Mouse (Mus musculus): ENCODE results near the gene Cotl1. TPM values are rescaled to one million over a fixed set of nuclear protein-coding genes. Genes with fewer than 3 reads are reported as not detected.
A peak's percentile ranks its signal among the peaks of the same experiment; 100 is the strongest.

Cotl1 gene
- polyA plus RNA-seq, 1 experiment = 606 TPM

GRCm38 (mm10) chr8:119834676-119835075, 5.7 kb downstream of the Cotl1 start:
- H3K4me1 ChIP-seq (ENCODE audit: control insufficient read depth, insufficient read depth, insufficient read length) = peaks cover 59% of the 10 kb centered on the region
- WGBS = 88% methylated on average over 6 of the region's 6 CpGs
- H3K27ac ChIP-seq (ENCODE audit: insufficient read depth, low read length) = no peak overlapping the region
- no peaks in the 10 kb centered on the region for H3K27me3 ChIP-seq (ENCODE audit: control insufficient read depth, insufficient read depth, low read length)
- TF ChIP-seq CTCF (IDR thresholded peaks at IDR 0.05; ENCODE audit: extremely low read depth, insufficient read depth, insufficient read length, insufficient replicate concordance) (no peak), POLR2A (IDR thresholded peaks at IDR 0.05; ENCODE audit: low read depth, low read length) (no peak)
- no peak overlapping the region for H3K4me3 ChIP-seq (ENCODE audit: extremely low read depth, insufficient read depth, insufficient read length)
- H3K36me3 ChIP-seq (ENCODE audit: control insufficient read depth, insufficient read depth, low read length) = peaks cover 3% of the 10 kb centered on the region; the same call in 1 of the 2 replicates
- no peak for DNase-seq (ENCODE audit: low read depth in 1 of 2, low spot score in 2 of 2)

- peak overlapping the region; percentile 76 for H3K27ac ChIP-seq (ENCODE audit: insufficient read depth, low read length)
- DNase-seq (ENCODE audit: low read depth in 1 of 2, low spot score in 2 of 2) = no peak
- WGBS = 41% methylated on average over 5 of the region's 5 CpGs
- no peaks in the 10 kb centered on the region for H3K27me3 ChIP-seq (ENCODE audit: control insufficient read depth, insufficient read depth, low read length)
- peaks cover 8% of the 10 kb centered on the region; the same call in 1 of the 2 replicates for H3K36me3 ChIP-seq (ENCODE audit: control insufficient read depth, insufficient read depth, low read length)
- H3K4me1 ChIP-seq (ENCODE audit: control insufficient read depth, insufficient read depth, insufficient read length) = peaks cover 76% of the 10 kb centered on the region
- H3K4me3 ChIP-seq (ENCODE audit: extremely low read depth, insufficient read depth, insufficient read length) = no peak overlapping the region
- no peak for TF ChIP-seq CTCF (IDR thresholded peaks at IDR 0.05; ENCODE audit: extremely low read depth, insufficient read depth, insufficient read length, insufficient replicate concordance)
- TF ChIP-seq POLR2A (IDR thresholded peaks at IDR 0.05; ENCODE audit: low read depth, low read length) = no peak
These were observed 7.4 kb downstream of the Cotl1 start for GRCm38 (mm10) chr8:119832931-119833330.

GRCm38 (mm10) chr8:119832101-119832617, 8.2 kb downstream of the Cotl1 start:
- Histone ChIP-seq H3K27me3 (ENCODE audit: control insufficient read depth, insufficient read depth, low read length) (no peaks in the 10 kb centered on the region), H3K4me1 (ENCODE audit: control insufficient read depth, insufficient read depth, insufficient read length) (peaks cover 78% of the 10 kb centered on the region), H3K36me3 (ENCODE audit: control insufficient read depth, insufficient read depth, low read length) (peaks cover 6% of the 10 kb centered on the region; the same call in 1 of the 2 replicates), H3K4me3 (ENCODE audit: extremely low read depth, insufficient read depth, insufficient read length) (no peak overlapping the region), H3K27ac (ENCODE audit: insufficient read depth, low read length) (peak overlapping the region; percentile 76)
- TF ChIP-seq CTCF (IDR thresholded peaks at IDR 0.05; ENCODE audit: extremely low read depth, insufficient read depth, insufficient read length, insufficient replicate concordance) (no peak), POLR2A (IDR thresholded peaks at IDR 0.05; ENCODE audit: low read depth, low read length) (no peak)
- WGBS = 78% methylated on average over 7 of the region's 7 CpGs
- no peak for DNase-seq (ENCODE audit: low read depth in 1 of 2, low spot score in 2 of 2)

GRCm38 (mm10) chr8:119831336-119831995, 8.9 kb downstream of the Cotl1 start:
- Histone ChIP-seq H3K27me3 (ENCODE audit: control insufficient read depth, insufficient read depth, low read length) (no peaks in the 10 kb centered on the region), H3K4me1 (ENCODE audit: control insufficient read depth, insufficient read depth, insufficient read length) (peaks cover 78% of the 10 kb centered on the region), H3K27ac (ENCODE audit: insufficient read depth, low read length) (peak overlapping the region; percentile 76), H3K36me3 (ENCODE audit: control insufficient read depth, insufficient read depth, low read length) (peaks cover 6% of the 10 kb centered on the region; the same call in 1 of the 2 replicates), H3K4me3 (ENCODE audit: extremely low read depth, insufficient read depth, insufficient read length) (no peak overlapping the region)
- no peak for DNase-seq (ENCODE audit: low read depth in 1 of 2, low spot score in 2 of 2)
- TF ChIP-seq CTCF (IDR thresholded peaks at IDR 0.05; ENCODE audit: extremely low read depth, insufficient read depth, insufficient read length, insufficient replicate concordance) (no peak), POLR2A (IDR thresholded peaks at IDR 0.05; ENCODE audit: low read depth, low read length) (no peak)
- WGBS = 36% methylated on average over 20 of the region's 20 CpGs

GRCm38 (mm10) chr8:119830589-119830988, 9.8 kb downstream of the Cotl1 start:
- TF ChIP-seq CTCF (IDR thresholded peaks at IDR 0.05; ENCODE audit: extremely low read depth, insufficient read depth, insufficient read length, insufficient replicate concordance) (no peak), POLR2A (IDR thresholded peaks at IDR 0.05; ENCODE audit: low read depth, low read length) (no peak)
- peaks cover 6% of the 10 kb centered on the region; the same call in 1 of the 2 replicates for H3K36me3 ChIP-seq (ENCODE audit: control insufficient read depth, insufficient read depth, low read length)
- WGBS = 20% methylated on average over 7 of the region's 7 CpGs

GRCm38 (mm10) chr8:119829870-119830580, 10.3 kb downstream of the Cotl1 start:
- H3K4me3 ChIP-seq (ENCODE audit: extremely low read depth, insufficient read depth, insufficient read length) = no peak overlapping the region
- DNase-seq (ENCODE audit: low read depth in 1 of 2, low spot score in 2 of 2) = no peak
- H3K27me3 ChIP-seq (ENCODE audit: control insufficient read depth, insufficient read depth, low read length) = no peaks in the 10 kb centered on the region
- WGBS = 82% methylated on average over 16 of the region's 16 CpGs
- peaks cover 6% of the 10 kb centered on the region; the same call in 1 of the 2 replicates for H3K36me3 ChIP-seq (ENCODE audit: control insufficient read depth, insufficient read depth, low read length)
- TF ChIP-seq POLR2A (IDR thresholded peaks at IDR 0.05; ENCODE audit: low read depth, low read length) (no peak), CTCF (IDR thresholded peaks at IDR 0.05; ENCODE audit: extremely low read depth, insufficient read depth, insufficient read length, insufficient replicate concordance) (no peak)
- peaks cover 87% of the 10 kb centered on the region for H3K4me1 ChIP-seq (ENCODE audit: control insufficient read depth, insufficient read depth, insufficient read length)
- peak overlapping the region; percentile 54 for H3K27ac ChIP-seq (ENCODE audit: insufficient read depth, low read length)

More at GRCm38 (mm10) chr8:119830589-119830988, 9.8 kb downstream of the Cotl1 start:
- no peaks in the 10 kb centered on the region for H3K27me3 ChIP-seq (ENCODE audit: control insufficient read depth, insufficient read depth, low read length)
- H3K27ac ChIP-seq (ENCODE audit: insufficient read depth, low read length) = peak overlapping the region; percentile 76
- H3K4me1 ChIP-seq (ENCODE audit: control insufficient read depth, insufficient read depth, insufficient read length) = peaks cover 84% of the 10 kb centered on the region
- peak; percentile 62 to 87 for DNase-seq (ENCODE audit: low read depth in 1 of 2, low spot score in 2 of 2)
- no peak overlapping the region for H3K4me3 ChIP-seq (ENCODE audit: extremely low read depth, insufficient read depth, insufficient read length)
